Mouse (Mus musculus) erythroblast, adult 5-6 weeks (primary cell): ENCODE data around the gene Faap20. TPM values are rescaled to one million over a fixed set of nuclear protein-coding genes. Genes with fewer than 3 reads are reported as not detected.

Experiments used
- ATAC-seq: replicated peaks from 2 replicates; pipeline ENCODE4 v1.8.0; 2016; ENCODE audit warnings: moderate number of reproducible peaks, mild to moderate bottlenecking, moderate TSS enrichment, inconsistent platforms; ENCODE audit not compliant: poor library complexity, low FRiP score, severe bottlenecking
- total RNA-seq, 2 experiments: library from RNA; stranded (forward) in 1 of 2; stranded (reverse) in 1 of 2; fragments of 150-400 nt in 1 of 2; fragments of 200-764, 138-1000 nt in 1 of 2; gene quantifications; 2 replicates each; pipeline versions ENCODE4 v1.2.3 to v1.2.4; 2015 to 2017; ENCODE audit warnings: low replicate concordance in 2 of 2

The Faap20 gene
- total RNA-seq, 2 experiments from 2014 or later = 3.5 to 8.1 TPM

DNA sequence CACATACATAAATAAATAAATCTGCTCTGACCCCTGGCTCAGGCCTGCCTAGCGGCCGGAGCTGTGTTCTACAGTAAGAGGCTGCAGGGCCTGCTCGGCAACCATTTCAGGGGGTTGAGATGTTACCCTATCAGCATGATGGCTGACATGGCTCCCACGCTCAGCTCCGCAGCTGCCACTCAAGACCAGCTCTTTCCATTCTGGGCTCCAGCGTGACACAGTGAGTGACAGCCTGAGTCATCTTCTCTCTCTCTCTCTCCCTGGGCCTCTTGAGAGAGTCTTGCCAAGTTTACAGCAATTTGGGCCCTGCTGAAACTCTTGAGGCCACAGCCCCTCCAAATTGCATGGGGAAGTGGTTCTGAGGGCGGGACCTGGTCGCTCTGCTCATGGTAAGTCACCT, 32.0 kb downstream of the Faap20 start:
- no peak for ATAC-seq

DNA sequence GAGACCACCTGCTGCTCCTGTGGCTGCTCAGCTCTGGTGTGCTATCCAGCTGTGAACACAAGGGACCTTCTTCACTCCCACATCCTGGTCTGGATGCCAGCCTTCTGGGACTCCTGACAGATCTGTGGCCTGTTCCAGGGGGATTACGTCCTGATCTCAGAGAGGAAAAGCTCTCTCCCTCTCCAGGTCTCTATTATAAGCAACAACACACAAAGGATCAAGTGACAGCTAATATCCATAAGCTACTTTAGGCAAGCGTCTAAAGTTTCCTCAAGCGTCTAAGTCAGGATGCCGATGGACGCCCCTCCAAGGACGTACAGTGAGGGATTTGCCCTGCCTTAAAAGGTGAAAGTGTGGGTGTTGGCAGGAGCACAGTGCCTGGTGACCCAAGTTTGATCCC, 32.6 kb downstream of the Faap20 start:
- ATAC-seq = no peak

DNA sequence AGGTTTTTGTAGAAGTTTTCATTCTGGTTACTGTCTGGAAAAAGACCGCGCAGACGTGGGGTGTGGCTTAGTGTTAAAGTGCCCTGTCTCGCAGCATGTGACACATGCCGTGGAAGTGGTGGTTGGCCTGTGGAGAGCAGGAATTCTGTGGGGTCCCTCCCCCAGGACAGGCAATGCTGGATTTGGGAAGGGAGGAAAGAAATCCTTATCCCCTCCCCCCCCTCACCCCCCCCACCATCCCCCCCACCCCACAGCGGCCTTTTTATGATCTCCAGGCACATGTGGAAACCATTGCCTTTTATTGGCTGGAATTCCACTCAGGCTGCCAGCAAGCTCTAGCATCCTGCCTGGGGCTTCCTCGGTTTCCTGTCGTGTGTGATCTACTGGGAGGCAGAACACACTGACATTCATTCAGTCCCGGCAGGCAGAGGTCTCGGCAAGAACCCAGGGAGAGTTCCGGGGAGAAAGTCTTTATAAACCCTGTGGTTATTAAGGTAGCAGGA, 33.5 kb downstream of the Faap20 start:
- ATAC-seq = no peak

GRCm38 (mm10) chr4:155283585-155283984, 34.0 kb downstream of the Faap20 start:
- no peak for ATAC-seq

- no peak for ATAC-seq
Measured at GRCm38 (mm10) chr4:155284521-155285379, 35.1 kb downstream of the Faap20 start.

GRCm38 (mm10) chr4:155286090-155286489, 36.5 kb downstream of the Faap20 start:
- ATAC-seq = no peak

GRCm38 (mm10) chr4:155287713-155288112, 38.1 kb downstream of the Faap20 start:
- no peak for ATAC-seq

DNA sequence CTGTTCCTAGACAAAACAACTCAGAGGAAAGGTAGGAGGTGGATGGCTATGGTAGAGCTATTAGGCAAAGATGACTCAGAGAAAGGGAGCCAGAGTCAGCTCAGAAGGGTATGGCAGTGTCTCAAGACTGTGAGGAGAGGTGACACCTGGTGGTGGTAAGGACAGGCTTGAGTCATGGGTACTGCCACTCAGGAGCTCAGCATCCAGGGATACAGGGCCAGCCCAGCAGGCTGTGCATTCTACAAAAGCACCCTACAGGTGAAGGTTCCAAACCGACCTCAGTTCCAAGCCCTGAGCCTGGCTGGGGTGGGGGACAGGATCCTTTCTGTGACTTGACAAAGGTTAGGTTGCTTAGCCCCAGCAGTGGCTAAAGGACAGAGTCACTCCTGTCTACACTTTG, 39.0 kb downstream of the Faap20 start:
- ATAC-seq = no peak

GRCm38 (mm10) chr4:155290045-155290444, 40.4 kb downstream of the Faap20 start:
- ATAC-seq = no peak

DNA sequence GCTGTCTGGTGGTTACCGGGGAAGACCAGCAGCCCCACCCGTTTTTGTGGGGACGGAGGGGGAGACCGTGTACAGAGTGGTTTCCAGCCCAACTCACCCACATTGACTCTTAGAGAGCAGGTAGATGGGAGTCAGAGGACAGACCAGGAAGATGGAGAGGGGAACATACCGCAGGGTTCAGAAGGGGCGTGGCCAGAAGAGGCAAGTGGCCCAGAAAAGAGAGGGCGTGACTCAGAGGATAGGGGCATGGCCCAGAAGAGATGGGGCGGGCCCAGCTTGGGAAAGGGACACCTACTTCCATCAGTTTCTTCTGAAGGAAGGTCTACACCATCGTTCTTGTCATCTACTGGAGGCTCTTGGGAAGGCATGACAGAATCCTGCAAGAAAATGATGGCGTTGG, 43.3 kb downstream of the Faap20 start:
- no peak for ATAC-seq

- no peak for ATAC-seq
Measured at GRCm38 (mm10) chr4:155294381-155294780, 44.8 kb downstream of the Faap20 start.

DNA sequence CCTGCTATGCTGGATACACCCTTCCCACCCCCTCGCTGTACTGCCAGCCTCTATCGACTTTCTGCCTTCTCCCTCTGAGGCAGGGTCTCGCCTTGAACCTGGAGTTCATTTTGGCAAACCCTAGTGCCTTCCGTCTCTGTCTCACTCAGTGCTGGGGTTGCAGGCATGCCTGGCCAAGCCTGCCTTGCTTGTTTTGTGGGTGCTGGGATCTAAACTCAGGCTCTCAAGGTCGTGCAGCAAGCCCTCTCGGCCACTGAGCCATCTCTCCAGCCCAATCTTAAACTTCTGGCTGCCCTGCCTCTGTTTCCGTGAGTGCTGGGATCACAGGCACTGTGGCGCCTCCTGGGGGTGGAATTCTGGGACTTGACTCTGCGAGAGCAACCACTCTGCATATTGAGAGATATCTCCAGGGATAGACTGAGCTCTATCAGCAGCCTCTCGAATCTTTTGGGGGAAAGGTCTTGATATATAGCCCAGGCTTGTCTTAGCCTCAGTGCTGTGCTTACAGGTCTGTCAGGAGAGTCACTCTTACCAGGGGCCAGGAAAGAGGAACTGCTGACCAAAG, 45.5 kb downstream of the Faap20 start:
- ATAC-seq = no peak

- ATAC-seq = no peak
Measured at GRCm38 (mm10) chr4:155295996-155296395, 46.4 kb downstream of the Faap20 start.

GRCm38 (mm10) chr4:155297057-155297456, 47.5 kb downstream of the Faap20 start:
- no peak for ATAC-seq

GRCm38 (mm10) chr4:155298826-155299225, 49.2 kb downstream of the Faap20 start:
- no peak for ATAC-seq

DNA sequence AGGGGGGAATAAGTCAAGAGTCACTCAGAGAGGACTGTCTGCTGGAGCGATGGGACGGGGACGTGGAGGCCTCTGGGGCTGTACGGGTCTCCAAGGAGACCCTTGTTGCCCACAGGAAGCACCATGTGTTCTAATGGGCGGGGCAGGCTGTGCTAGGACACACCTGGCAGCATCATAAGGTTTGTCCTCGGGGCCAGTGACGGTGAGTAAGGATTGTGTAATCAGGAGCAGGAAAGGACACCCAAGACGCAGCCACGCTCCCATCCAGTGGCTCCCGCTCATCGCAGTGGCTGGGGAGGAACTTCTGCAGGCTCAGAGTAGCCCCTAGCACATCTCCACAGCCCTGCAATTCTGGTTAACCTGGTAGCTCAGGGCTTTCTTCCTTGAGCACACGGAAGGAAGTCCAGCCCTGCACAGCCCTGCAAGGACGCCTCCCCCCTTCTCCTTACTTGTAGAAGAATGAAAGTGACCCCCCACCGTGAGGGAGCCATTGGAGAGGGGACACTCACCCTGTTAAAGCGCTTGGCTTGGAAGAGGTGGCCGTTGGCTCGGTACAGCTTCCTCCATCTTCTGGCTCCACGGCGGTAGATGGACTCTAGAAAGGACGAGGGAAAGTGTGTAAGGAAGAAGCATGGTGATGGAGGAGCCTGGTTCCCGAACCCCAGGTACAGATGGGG, 51.0 kb downstream of the Faap20 start:
- ATAC-seq = no peak

GRCm38 (mm10) chr4:155301098-155301447, 51.5 kb downstream of the Faap20 start:
- ATAC-seq = no peak

- no peak for ATAC-seq
Measured at GRCm38 (mm10) chr4:155301965-155302364, 52.4 kb downstream of the Faap20 start.

DNA sequence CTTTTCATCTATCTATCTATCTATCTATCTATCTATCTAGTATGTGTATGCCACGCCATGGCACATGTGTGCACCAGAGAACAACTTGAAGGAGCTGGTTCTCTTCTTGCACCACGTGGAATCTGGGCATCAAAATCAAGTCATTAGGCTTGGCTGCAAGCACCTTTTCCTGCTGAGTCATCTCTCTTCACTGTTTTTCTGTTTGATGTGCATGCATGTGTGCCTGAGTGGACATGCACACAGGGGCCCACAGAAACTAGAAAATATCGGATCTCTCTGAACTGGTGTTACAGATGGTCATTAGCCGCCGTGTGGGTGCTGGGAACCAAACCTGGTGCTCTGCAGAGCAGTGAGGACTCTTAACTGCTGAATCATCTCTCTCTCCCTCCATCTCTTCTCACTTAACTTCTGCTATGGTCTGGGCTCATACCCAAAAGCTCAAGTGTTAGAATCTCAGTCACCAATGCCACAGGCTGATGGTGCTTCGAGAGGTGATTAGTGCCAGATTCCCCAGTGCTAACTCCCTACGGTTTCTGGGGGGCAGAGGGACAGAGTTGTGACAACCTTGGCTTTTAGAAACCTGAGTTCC, 55.0 kb downstream of the Faap20 start:
- no peak for ATAC-seq

DNA sequence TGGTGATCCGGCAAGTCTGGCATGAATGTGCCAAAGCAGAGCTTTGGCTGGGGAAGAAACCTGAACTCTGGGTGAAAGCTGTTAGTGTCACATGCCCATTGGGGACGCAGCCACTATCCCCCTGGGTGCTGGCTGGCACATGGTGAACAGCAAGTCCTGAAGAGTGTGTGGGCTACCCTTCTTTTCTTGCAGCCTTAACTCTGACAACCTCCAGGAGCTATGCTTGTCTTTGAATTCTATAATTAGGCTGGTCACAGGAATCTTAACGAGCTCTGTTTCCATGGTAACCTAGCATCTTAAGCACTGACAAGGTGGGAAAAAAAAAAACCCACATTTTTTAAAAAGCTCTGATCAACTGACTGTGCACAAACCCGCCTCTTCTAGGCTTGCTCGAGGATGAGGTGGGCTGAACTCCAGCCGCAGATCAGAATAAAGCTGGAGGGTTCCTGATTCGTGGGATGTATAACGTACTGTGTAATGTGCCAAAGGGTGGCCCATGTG, 56.0 kb downstream of the Faap20 start:
- ATAC-seq = no peak
